Mouse (Mus musculus) hindbrain, embryonic 14.5 days (tissue): ENCODE data around the gene Bivm. TPM values are rescaled to one million over a fixed set of nuclear protein-coding genes. Genes with fewer than 3 reads are reported as not detected.

Experiments used
- ATAC-seq: fragments of 200-750 bp; cut with Nextera tagmentation; 2 replicates; pipeline ENCODE4 v1.8.0; 2017; ENCODE audit warnings: moderate number of reproducible peaks, mild to moderate bottlenecking, moderate TSS enrichment, moderate library complexity; ENCODE audit not compliant: low FRiP score
- DNase-seq: peaks from one replicate; pipeline ENCODE4 v3.0.0-alpha.2; 2015; ENCODE audit warnings: low spot score
- H3K27ac ChIP-seq: fragments of 300-500 bp; sonication (generic); 2 replicates; pipeline ENCODE4 v1.5.1; 2014; ENCODE audit warnings: mild to moderate bottlenecking, moderate library complexity
- H3K27me3 ChIP-seq: fragments of 300-500 bp; sonication (generic); 2 replicates; pipeline ENCODE4 v1.6.1; 2014; ENCODE audit warnings: mild to moderate bottlenecking, low read length, mixed read lengths; ENCODE audit not compliant: control insufficient read depth, insufficient read depth
- H3K36me3 ChIP-seq: fragments of 300-500 bp; sonication (generic); replicated peaks from 2 replicates; pipeline ENCODE4 v1.6.1; 2014; ENCODE audit not compliant: control insufficient read depth, insufficient read depth
- H3K4me1 ChIP-seq: fragments of 300-500 bp; sonication (generic); replicated peaks from 2 replicates; pipeline ENCODE4 v1.6.1; 2014; ENCODE audit warnings: antibody characterized with exemption, low read length, mixed read lengths; ENCODE audit not compliant: control insufficient read depth, insufficient read depth
- H3K4me2 ChIP-seq: fragments of 300-500 bp; sonication (generic); replicated peaks from 2 replicates; pipeline ENCODE4 v1.6.1; 2014; ENCODE audit warnings: mild to moderate bottlenecking, moderate library complexity
- H3K4me3 ChIP-seq: fragments of 300-500 bp; sonication (generic); replicated peaks from 2 replicates; pipeline ENCODE4 v1.5.1; 2014; ENCODE audit warnings: mild to moderate bottlenecking, low read length
- H3K9ac ChIP-seq: fragments of 300-500 bp; sonication (generic); 2 replicates; pipeline ENCODE4 v1.6.1; 2014
- H3K9me3 ChIP-seq: fragments of 300-500 bp; sonication (generic); 2 replicates; pipeline ENCODE4 v1.6.1; 2016; ENCODE audit warnings: low read length; ENCODE audit not compliant: control insufficient read depth
- WGBS: fragments of 180-500 bp; shearing (Covaris S2); extraction: QIAGEN DNeasy Blood & Tissue Kit; methylation state at CpG from one replicate; pipeline ENCODE4 v1.1.7; 2014; 5-methylcytosine and 5-hydroxymethylcytosine counted together
- polyA plus RNA-seq: library from polyadenylated mRNA; unstranded; fragments of >200 nt; fragmentation: Nextera tagmentation; extraction: Ambion mirVana; gene quantifications from 2 replicates; pipeline ENCODE4 v1.2.1, GENCODE M21; 2014

The Bivm gene
- 33.1 and 39.2 TPM in 2 replicates for polyA plus RNA-seq

GRCm38 (mm10) chr1:44118239-44119054, at the start of gene Bivm, which contains the start of gene Kdelc1:
TSS of gene Bivm (plus strand) at chr1:44118957.
TSS of gene Kdelc1 (minus strand) at chr1:44118808.
- under 1% methylated on average over 39 of the region's 39 CpGs for WGBS
- H3K36me3 ChIP-seq, result peaks cover 20% of the 10 kb centered on the region
- H3K27me3 ChIP-seq, result no peaks in the 10 kb centered on the region
- H3K4me3 ChIP-seq, result peak within 1 kb of the TSS; percentile 67
- H3K4me2 ChIP-seq, result peak within 1 kb of the TSS; percentile 93
- H3K27ac ChIP-seq, result peak within 1 kb of the TSS; percentile 94
- H3K4me1 ChIP-seq, result peaks cover 18% of the 10 kb centered on the region
- DNase-seq (peak; percentile 83), ATAC-seq (peak; percentile 97)
- peak within 1 kb of the TSS; percentile 83 for H3K9ac ChIP-seq
- H3K9me3 ChIP-seq, result no peaks in the 10 kb centered on the region

GRCm38 (mm10) chr1:44101448-44102225, 17.1 kb upstream of the Bivm start:
- Histone ChIP-seq H3K4me2 (peak overlapping the region; percentile 77), H3K9ac (peak overlapping the region; percentile 68), H3K9me3 (no peaks in the 10 kb centered on the region), H3K36me3 (peaks cover 18% of the 10 kb centered on the region), H3K27ac (peak overlapping the region; percentile 60), H3K4me1 (peaks cover 8% of the 10 kb centered on the region), H3K4me3 (peak overlapping the region; percentile 86), H3K27me3 (no peaks in the 10 kb centered on the region)
- DNase-seq (peak; percentile 36), ATAC-seq (peak; percentile 78)
- WGBS, result under 1% methylated on average over 55 of the region's 55 CpGs

- Histone ChIP-seq H3K4me2 (peak within 1 kb of the TSS; percentile 77), H3K27ac (peak within 1 kb of the TSS; percentile 60), H3K9ac (peak within 1 kb of the TSS; percentile 68), H3K27me3 (no peaks in the 10 kb centered on the region), H3K4me3 (peak within 1 kb of the TSS; percentile 86), H3K9me3 (no peaks in the 10 kb centered on the region), H3K36me3 (peaks cover 16% of the 10 kb centered on the region), H3K4me1 (peaks cover 8% of the 10 kb centered on the region)
- ATAC-seq (peak; percentile 98), DNase-seq (peak; percentile 97)
- WGBS, result under 1% methylated on average over 54 of the region's 55 CpGs
These were observed 16.5 kb upstream of the Bivm start, which contains the start of gene Tex30 for GRCm38 (mm10) chr1:44102259-44102717. TSS of gene Tex30 (minus strand) at chr1:44102441.

GRCm38 (mm10) chr1:44102939-44103338, 15.8 kb upstream of the Bivm start:
- no peak for DNase-seq
- 9% methylated on average over 5 of the region's 5 CpGs for WGBS
- H3K36me3 ChIP-seq, result peaks cover 20% of the 10 kb centered on the region
- H3K4me3 ChIP-seq, result peak overlapping the region; percentile 86
- peaks cover 8% of the 10 kb centered on the region for H3K4me1 ChIP-seq
- peak overlapping the region; percentile 68 for H3K9ac ChIP-seq
- H3K27ac ChIP-seq, result no peak overlapping the region
- no peak for ATAC-seq
- no peaks in the 10 kb centered on the region for H3K27me3 ChIP-seq
- no peaks in the 10 kb centered on the region for H3K9me3 ChIP-seq
- H3K4me2 ChIP-seq, result peak overlapping the region; percentile 77

- no peak for DNase-seq
- Histone ChIP-seq H3K9me3 (no peaks in the 10 kb centered on the region), H3K9ac (peak overlapping the region; percentile 14; the same call in 1 of the 2 replicates), H3K36me3 (peaks cover 29% of the 10 kb centered on the region), H3K4me1 (peaks cover 18% of the 10 kb centered on the region), H3K27ac (no peak overlapping the region), H3K4me3 (peak overlapping the region; percentile 67), H3K4me2 (peak overlapping the region; percentile 93), H3K27me3 (no peaks in the 10 kb centered on the region)
- no peak for ATAC-seq
These were observed 1.2 kb upstream of the Bivm start for GRCm38 (mm10) chr1:44117571-44117970.

- Histone ChIP-seq H3K27me3 (no peaks in the 10 kb centered on the region), H3K4me2 (peak overlapping the region; percentile 93), H3K9ac (peak overlapping the region; percentile 83), H3K9me3 (no peaks in the 10 kb centered on the region), H3K4me1 (peaks cover 18% of the 10 kb centered on the region), H3K27ac (peak overlapping the region; percentile 94), H3K36me3 (peaks cover 13% of the 10 kb centered on the region), H3K4me3 (peak overlapping the region; percentile 67)
- peak; percentile 89 for ATAC-seq
- DNase-seq, result peak; percentile 77
- WGBS, result under 1% methylated on average over 42 of the region's 43 CpGs
These were observed 680 bp downstream of the Bivm start for GRCm38 (mm10) chr1:44119201-44120073.

- peak; percentile 31 for ATAC-seq
- no peak for DNase-seq
- Histone ChIP-seq H3K27me3 (no peaks in the 10 kb centered on the region), H3K9me3 (no peaks in the 10 kb centered on the region), H3K4me1 (peaks cover 18% of the 10 kb centered on the region), H3K4me2 (peak overlapping the region; percentile 93), H3K4me3 (peak overlapping the region; percentile 67), H3K27ac (peak overlapping the region; percentile 94), H3K36me3 (peaks cover 7% of the 10 kb centered on the region), H3K9ac (peak overlapping the region; percentile 83)
- 2% methylated on average over 6 of the region's 6 CpGs for WGBS
These were observed 1.3 kb downstream of the Bivm start for GRCm38 (mm10) chr1:44120074-44120406.

GRCm38 (mm10) chr1:44122256-44122655, 3.5 kb downstream of the Bivm start:
- 88% methylated on average over 3 of the region's 3 CpGs for WGBS
- peaks cover 13% of the 10 kb centered on the region for H3K36me3 ChIP-seq
- H3K27ac ChIP-seq, result no peak overlapping the region
- no peak overlapping the region for H3K4me2 ChIP-seq
- no peak overlapping the region for H3K9ac ChIP-seq
- DNase-seq (no peak), ATAC-seq (no peak)
- H3K4me1 ChIP-seq, result peaks cover 18% of the 10 kb centered on the region
- H3K4me3 ChIP-seq, result no peak overlapping the region
- H3K9me3 ChIP-seq, result no peaks in the 10 kb centered on the region
- no peaks in the 10 kb centered on the region for H3K27me3 ChIP-seq
